Mouse (Mus musculus): ENCODE measurements around the gene Gpa33. TPM values are rescaled to one million over a fixed set of nuclear protein-coding genes. Genes with fewer than 3 reads are reported as not detected.

Gene Gpa33
- polyA plus RNA-seq (2014; fragmentation: Illumina TruSeq; extraction: RNeasy Lipid Tissue Mini Kit (QIAGEN cat#74804); ENCODE audit: low read depth, low replicate concordance) = not detected

DNA sequence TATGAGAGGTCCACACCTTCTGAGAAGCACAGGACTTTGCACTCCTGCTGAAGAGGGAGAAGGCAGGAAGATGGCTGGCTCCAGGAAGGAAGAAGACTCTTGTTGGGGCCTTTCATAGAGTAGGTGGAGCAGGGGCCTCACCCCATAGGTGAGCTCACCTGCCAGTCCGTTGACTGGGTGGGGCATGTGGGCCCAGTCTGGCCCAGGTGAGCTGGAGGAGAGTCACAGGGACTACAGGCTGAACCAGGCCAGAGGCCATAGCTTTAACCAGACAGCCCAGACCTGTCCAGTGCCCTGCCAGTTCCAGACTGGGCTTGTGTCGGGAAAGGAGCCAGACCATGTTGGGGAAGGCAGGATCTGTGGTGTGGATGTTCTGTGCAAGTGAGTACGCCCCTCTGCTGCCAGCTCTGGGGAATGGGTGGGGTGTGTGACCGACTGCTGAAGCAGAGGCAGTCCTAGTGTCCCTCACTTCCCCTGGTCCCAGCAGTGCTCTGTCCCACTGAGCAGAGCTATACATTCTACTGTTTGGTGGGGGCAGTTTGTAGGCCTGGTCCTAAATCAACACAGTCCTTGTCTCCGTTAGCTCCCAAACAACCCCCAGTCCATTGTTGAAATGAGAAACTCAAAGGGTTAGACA lies at the start of gene Gpa33:
Gene Gpa33 (plus strand): TSS at position 15 of the 637 bp plus-strand sequence.

GRCm38 (mm10) chr1:166127719-166128118 lies 2.3 kb upstream of the Gpa33 start, which contains the start of gene Dusp27:
Dusp27 (minus strand) TSS chr1:166127922.

Other genes starting within 250 kb of the Gpa33 start
- gene Pou2f1, start 127.6 kb upstream of the Gpa33 start, polyA plus RNA-seq (2014; fragmentation: Illumina TruSeq; extraction: RNeasy Lipid Tissue Mini Kit (QIAGEN cat#74804); ENCODE audit: low read depth, low replicate concordance) = 3.2 TPM
- gene Dusp27, start 2.3 kb upstream of the Gpa33 start, polyA plus RNA-seq (2014; fragmentation: Illumina TruSeq; extraction: RNeasy Lipid Tissue Mini Kit (QIAGEN cat#74804); ENCODE audit: low read depth, low replicate concordance) = not detected
- not detected for gene Mael, start 108.5 kb downstream of the Gpa33 start, polyA plus RNA-seq (2014; fragmentation: Illumina TruSeq; extraction: RNeasy Lipid Tissue Mini Kit (QIAGEN cat#74804); ENCODE audit: low read depth, low replicate concordance)
- gene Ildr2, start 123.9 kb downstream of the Gpa33 start, polyA plus RNA-seq (2014; fragmentation: Illumina TruSeq; extraction: RNeasy Lipid Tissue Mini Kit (QIAGEN cat#74804); ENCODE audit: low read depth, low replicate concordance) = 27.2 TPM
- 16.3 TPM for gene Tada1, start 248.9 kb downstream of the Gpa33 start, polyA plus RNA-seq (2014; fragmentation: Illumina TruSeq; extraction: RNeasy Lipid Tissue Mini Kit (QIAGEN cat#74804); ENCODE audit: low read depth, low replicate concordance)

Measured in liver, adult 10 weeks (tissue).